Mouse (Mus musculus) liver, embryonic 12.5 days (tissue): ENCODE data around the gene Ufd1. TPM values are rescaled to one million over a fixed set of nuclear protein-coding genes. Genes with fewer than 3 reads are reported as not detected.

ENCODE experiments used
- ATAC-seq: fragments of 200-750 bp; cut with Nextera tagmentation; 2 replicates; pipeline ENCODE4 v1.8.0; 2017; ENCODE audit warnings: moderate number of reproducible peaks, mild to moderate bottlenecking, moderate library complexity
- H3K27ac ChIP-seq: fragments of 300-500 bp; sonication (generic); 2 replicates; pipeline ENCODE4 v1.5.1; 2016; ENCODE audit warnings: mild to moderate bottlenecking
- H3K27me3 ChIP-seq: fragments of 300-500 bp; sonication (generic); replicated peaks from 2 replicates; pipeline ENCODE4 v1.6.1; 2016; ENCODE audit warnings: mild to moderate bottlenecking, moderate library complexity
- H3K36me3 ChIP-seq: fragments of 300-500 bp; sonication (generic); 2 replicates; pipeline ENCODE4 v1.6.1; 2016; ENCODE audit warnings: mild to moderate bottlenecking, moderate library complexity
- H3K4me1 ChIP-seq: fragments of 300-500 bp; sonication (generic); 2 replicates; pipeline ENCODE4 v1.6.1; 2016
- H3K4me2 ChIP-seq: fragments of 300-500 bp; sonication (generic); 2 replicates; pipeline ENCODE4 v1.6.1; 2016; ENCODE audit warnings: mild to moderate bottlenecking, moderate library complexity
- H3K4me3 ChIP-seq: fragments of 300-500 bp; sonication (generic); 2 replicates; pipeline ENCODE4 v1.5.1; 2016; ENCODE audit warnings: mild to moderate bottlenecking, moderate library complexity
- H3K9ac ChIP-seq: fragments of 300-500 bp; sonication (generic); 2 replicates; pipeline ENCODE4 v1.6.1; 2016; ENCODE audit warnings: mild to moderate bottlenecking, moderate library complexity
- H3K9me3 ChIP-seq: fragments of 300-500 bp; sonication (generic); replicated peaks from 2 replicates; pipeline ENCODE4 v1.6.1; 2016; ENCODE audit warnings: mild to moderate bottlenecking, moderate library complexity
- WGBS: fragments of 180-500 bp; shearing (Covaris S2); methylation state at CpG from one replicate; pipeline ENCODE4 v1.1.7; 2016; ENCODE audit not compliant: insufficient replicate concordance; 5-methylcytosine and 5-hydroxymethylcytosine counted together
- polyA plus RNA-seq: library from polyadenylated mRNA; unstranded; fragments of >200 nt; fragmentation: Nextera tagmentation; extraction: Ambion mirVana; gene quantifications from 2 replicates; pipeline ENCODE4 v1.2.1, GENCODE M21; 2016

The Ufd1 gene
- polyA plus RNA-seq = 53.8 and 57.5 TPM in 2 replicates

- H3K27ac ChIP-seq = peak within 1 kb of the TSS; percentile 84
- peak within 1 kb of the TSS; percentile 93 for H3K4me3 ChIP-seq
- H3K36me3 ChIP-seq = peaks cover 59% of the 10 kb centered on the region
- H3K9me3 ChIP-seq = no peaks in the 10 kb centered on the region
- H3K4me1 ChIP-seq = peaks cover 42% of the 10 kb centered on the region
- WGBS = 0% methylated on average over 42 of the region's 42 CpGs
- ATAC-seq = peak; percentile 93
- H3K4me2 ChIP-seq = peak within 1 kb of the TSS; percentile 80
- H3K9ac ChIP-seq = peak within 1 kb of the TSS; percentile 88
- H3K27me3 ChIP-seq = no peaks in the 10 kb centered on the region
Observed at GRCm38 (mm10) chr16:18811468-18812384, at the start of gene Ufd1, which contains the start of gene Cdc45. TSS of gene Ufd1 (plus strand) at chr16:18811779. TSS of gene Cdc45 (minus strand) at chr16:18811987.

GRCm38 (mm10) chr16:18762960-18763359 lies 48.6 kb upstream of the Ufd1 start:
- no peak for ATAC-seq
- Histone ChIP-seq H3K4me2 (no peak overlapping the region), H3K4me3 (no peak overlapping the region), H3K9me3 (no peaks in the 10 kb centered on the region), H3K27ac (no peak overlapping the region), H3K9ac (no peak overlapping the region), H3K4me1 (no peaks in the 10 kb centered on the region), H3K36me3 (no peaks in the 10 kb centered on the region), H3K27me3 (no peaks in the 10 kb centered on the region)
- 61% methylated on average over 3 of the region's 3 CpGs for WGBS

GRCm38 (mm10) chr16:18766390-18766789 lies 45.2 kb upstream of the Ufd1 start:
- Histone ChIP-seq H3K27me3 (no peaks in the 10 kb centered on the region), H3K4me3 (no peak overlapping the region), H3K4me2 (no peak overlapping the region), H3K27ac (no peak overlapping the region), H3K36me3 (no peaks in the 10 kb centered on the region), H3K4me1 (no peaks in the 10 kb centered on the region), H3K9me3 (no peaks in the 10 kb centered on the region), H3K9ac (no peak overlapping the region)
- ATAC-seq = no peak
- 41% methylated on average over 4 of the region's 4 CpGs for WGBS

- peaks cover 13% of the 10 kb centered on the region for H3K27me3 ChIP-seq
- ATAC-seq = no peak
- H3K4me1 ChIP-seq = no peaks in the 10 kb centered on the region
- WGBS = 66% methylated on average over 1 of the region's 1 CpGs
- no peak overlapping the region for H3K9ac ChIP-seq
- no peak overlapping the region for H3K4me2 ChIP-seq
- no peaks in the 10 kb centered on the region for H3K36me3 ChIP-seq
- no peak overlapping the region for H3K27ac ChIP-seq
- no peaks in the 10 kb centered on the region for H3K9me3 ChIP-seq
- no peak overlapping the region for H3K4me3 ChIP-seq
Observed at GRCm38 (mm10) chr16:18769501-18769900, 42.1 kb upstream of the Ufd1 start.

- H3K27ac ChIP-seq = no peak overlapping the region
- 38% methylated on average over 2 of the region's 2 CpGs for WGBS
- ATAC-seq = no peak
- H3K4me2 ChIP-seq = no peak overlapping the region
- H3K27me3 ChIP-seq = peaks cover 57% of the 10 kb centered on the region
- H3K36me3 ChIP-seq = no peaks in the 10 kb centered on the region
- H3K4me3 ChIP-seq = no peak overlapping the region
- H3K9me3 ChIP-seq = no peaks in the 10 kb centered on the region
- H3K9ac ChIP-seq = no peak overlapping the region
- H3K4me1 ChIP-seq = peaks cover 11% of the 10 kb centered on the region; the same call in 1 of the 2 replicates
Observed at GRCm38 (mm10) chr16:18773936-18774335, 37.6 kb upstream of the Ufd1 start.

GRCm38 (mm10) chr16:18775621-18776555 lies 35.7 kb upstream of the Ufd1 start:
- peaks cover 11% of the 10 kb centered on the region for H3K36me3 ChIP-seq
- H3K4me2 ChIP-seq = peak overlapping the region; percentile 54
- whole genome bisulfite sequencing = 25% methylated on average over 18 of the region's 18 CpGs
- peaks cover 68% of the 10 kb centered on the region for H3K27me3 ChIP-seq
- H3K9ac ChIP-seq = no peak overlapping the region
- 0 out of 2 replicates have a peak, but pooled peaks have one; percentile 8 for ATAC-seq
- H3K4me1 ChIP-seq = peaks cover 11% of the 10 kb centered on the region; the same call in 1 of the 2 replicates
- peak overlapping the region; percentile 4; the same call in 1 of the 2 replicates for H3K4me3 ChIP-seq
- no peaks in the 10 kb centered on the region for H3K9me3 ChIP-seq
- H3K27ac ChIP-seq = no peak overlapping the region

GRCm38 (mm10) chr16:18776556-18777100 lies 35.0 kb upstream of the Ufd1 start, which contains the start of gene Cldn5:
TSS of gene Cldn5 (plus strand) at chr16:18776847.
- peak within 1 kb of the TSS; percentile 54 for H3K4me2 ChIP-seq
- peaks cover 18% of the 10 kb centered on the region for H3K36me3 ChIP-seq
- WGBS = 4% methylated on average over 19 of the region's 19 CpGs
- peaks cover 68% of the 10 kb centered on the region for H3K27me3 ChIP-seq
- peak within 1 kb of the TSS; percentile 24 for H3K9ac ChIP-seq
- ATAC-seq = peak; percentile 48; the same call in 1 of the 2 replicates
- H3K9me3 ChIP-seq = no peaks in the 10 kb centered on the region
- peak within 1 kb of the TSS; percentile 42 for H3K4me3 ChIP-seq
- H3K27ac ChIP-seq = no peak within 1 kb of the TSS
- peaks cover 11% of the 10 kb centered on the region; the same call in 1 of the 2 replicates for H3K4me1 ChIP-seq

- Histone ChIP-seq H3K9ac (peak overlapping the region; percentile 24), H3K27ac (no peak overlapping the region), H3K4me2 (peak overlapping the region; percentile 54), H3K4me1 (peaks cover 11% of the 10 kb centered on the region; the same call in 1 of the 2 replicates), H3K27me3 (peaks cover 68% of the 10 kb centered on the region), H3K9me3 (no peaks in the 10 kb centered on the region), H3K4me3 (peak overlapping the region; percentile 42), H3K36me3 (peaks cover 26% of the 10 kb centered on the region)
- ATAC-seq = 0 out of 2 replicates have a peak, but pooled peaks have one; percentile 11
- WGBS = 4% methylated on average over 80 of the region's 80 CpGs
Observed at GRCm38 (mm10) chr16:18777101-18778080, 34.2 kb upstream of the Ufd1 start.

GRCm38 (mm10) chr16:18778461-18778860 lies 33.1 kb upstream of the Ufd1 start:
- Histone ChIP-seq H3K27ac (no peak overlapping the region), H3K4me3 (peak overlapping the region; percentile 7), H3K27me3 (peaks cover 65% of the 10 kb centered on the region), H3K4me2 (peak overlapping the region; percentile 54; the same call in 1 of the 2 replicates), H3K9ac (no peak overlapping the region), H3K36me3 (peaks cover 35% of the 10 kb centered on the region), H3K4me1 (peaks cover 11% of the 10 kb centered on the region; the same call in 1 of the 2 replicates), H3K9me3 (no peaks in the 10 kb centered on the region)
- 41% methylated on average over 2 of the region's 2 CpGs for WGBS
- ATAC-seq = no peak

GRCm38 (mm10) chr16:18781810-18782209 lies 29.8 kb upstream of the Ufd1 start:
- Histone ChIP-seq H3K27me3 (peaks cover 33% of the 10 kb centered on the region), H3K9ac (no peak overlapping the region), H3K4me3 (no peak overlapping the region), H3K4me1 (peaks cover 36% of the 10 kb centered on the region), H3K4me2 (no peak overlapping the region), H3K27ac (no peak overlapping the region), H3K9me3 (no peaks in the 10 kb centered on the region), H3K36me3 (peaks cover 68% of the 10 kb centered on the region)
- WGBS = 90% methylated on average over 10 of the region's 10 CpGs
- no peak for ATAC-seq
